Mouse (Mus musculus) cerebellum, adult 2 months (tissue): Measurements from ENCODE around the gene Card14.

Source experiments
- CTCF ChIP-seq: fragments of 200-500 bp; IDR thresholded peaks from 2 replicates; pipeline ENCODE4 v1.5.1; 2011; ENCODE audit warnings: low read depth, mild to moderate bottlenecking, control low read depth, low read length, moderate library complexity, borderline replicate concordance; ENCODE audit not compliant: insufficient read depth
- POLR2A ChIP-seq: fragments of 200-500 bp; IDR thresholded peaks from 2 replicates; pipeline ENCODE4 v1.6.1; 2011; ENCODE audit warnings: low read length, control low read depth, borderline replicate concordance; ENCODE audit not compliant: insufficient read depth

GRCm38 (mm10) chr11:119352113-119352512 is 44.5 kb downstream of the Card14 start:
- TF ChIP-seq CTCF (no peak), POLR2A (no peak)
